Mouse (Mus musculus) bone marrow macrophage, adult 2 months (primary cell): ENCODE results near the gene Prkca. TPM values are rescaled to one million over a fixed set of nuclear protein-coding genes. Genes with fewer than 3 reads are reported as not detected.

Source experiments
- H3K27ac ChIP-seq: 2 replicates; pipeline ENCODE4 v1.5.1; 2012; ENCODE audit warnings: low read depth, low read length; ENCODE audit not compliant: insufficient read depth
- H3K4me1 ChIP-seq: 2 replicates; pipeline ENCODE4 v1.6.1; 2012; ENCODE audit warnings: low read length; ENCODE audit not compliant: control insufficient read depth, insufficient read depth
- H3K4me3 ChIP-seq: 2 replicates; pipeline ENCODE4 v1.5.1; 2012; ENCODE audit warnings: mild to moderate bottlenecking, low read length, moderate library complexity; ENCODE audit not compliant: insufficient read depth
- CTCF ChIP-seq: IDR thresholded peaks from 2 replicates; pipeline ENCODE4 v1.5.1; 2012; ENCODE audit warnings: low read depth, mild to moderate bottlenecking, low read length, moderate library complexity
- POLR2A ChIP-seq: IDR thresholded peaks from 2 replicates; pipeline ENCODE4 v1.6.1; 2012; ENCODE audit warnings: mild to moderate bottlenecking, low read depth, low read length, borderline replicate concordance
- polyA plus RNA-seq: library from polyadenylated mRNA; stranded (reverse); fragments of >200 nt; gene quantifications from 2 replicates; pipeline ENCODE4 v1.2.4, GENCODE M21; 2012; ENCODE audit not compliant: missing spikeins, insufficient read depth, insufficient read length

Prkca gene
- polyA plus RNA-seq, 1 experiment, result 1.0 TPM

GRCm38 (mm10) chr11:108117360-108118050, 226.2 kb downstream of the Prkca start:
- no peak for TF ChIP-seq CTCF
- TF ChIP-seq POLR2A, result no peak
- H3K27ac ChIP-seq, result no peak overlapping the region
- no peak overlapping the region for H3K4me3 ChIP-seq
- no peaks in the 10 kb centered on the region for H3K4me1 ChIP-seq

- TF ChIP-seq CTCF, result no peak
- no peak for TF ChIP-seq POLR2A
- Histone ChIP-seq H3K4me1 (no peaks in the 10 kb centered on the region), H3K27ac (no peak overlapping the region), H3K4me3 (no peak overlapping the region)
These were observed 229.6 kb downstream of the Prkca start for GRCm38 (mm10) chr11:108114091-108114490.

- H3K4me1 ChIP-seq, result no peaks in the 10 kb centered on the region
- TF ChIP-seq CTCF (no peak), POLR2A (no peak)
- no peak overlapping the region for H3K27ac ChIP-seq
- H3K4me3 ChIP-seq, result no peak overlapping the region
These were observed 231.3 kb downstream of the Prkca start for GRCm38 (mm10) chr11:108112437-108112836.

GRCm38 (mm10) chr11:108104085-108104484, 239.6 kb downstream of the Prkca start:
- TF ChIP-seq POLR2A, result no peak
- no peak for TF ChIP-seq CTCF
- no peak overlapping the region for H3K27ac ChIP-seq
- H3K4me1 ChIP-seq, result peaks cover 3% of the 10 kb centered on the region; the same call in 1 of the 2 replicates
- H3K4me3 ChIP-seq, result no peak overlapping the region

- Histone ChIP-seq H3K27ac (no peak overlapping the region), H3K4me1 (peaks cover 3% of the 10 kb centered on the region; the same call in 1 of the 2 replicates), H3K4me3 (no peak overlapping the region)
- TF ChIP-seq CTCF (no peak), POLR2A (no peak)
These were observed 242.3 kb downstream of the Prkca start for GRCm38 (mm10) chr11:108101280-108101950.

- TF ChIP-seq POLR2A (no peak), CTCF (no peak)
- Histone ChIP-seq H3K27ac (no peak overlapping the region), H3K4me1 (no peaks in the 10 kb centered on the region), H3K4me3 (no peak overlapping the region)
These were observed 245.4 kb downstream of the Prkca start for GRCm38 (mm10) chr11:108098306-108098705.

GRCm38 (mm10) chr11:108094796-108095195, 248.9 kb downstream of the Prkca start:
- no peaks in the 10 kb centered on the region for H3K4me1 ChIP-seq
- TF ChIP-seq CTCF (no peak), POLR2A (no peak)
- H3K4me3 ChIP-seq, result no peak overlapping the region
- no peak overlapping the region for H3K27ac ChIP-seq

- TF ChIP-seq CTCF (no peak), POLR2A (no peak)
- Histone ChIP-seq H3K4me1 (no peaks in the 10 kb centered on the region), H3K27ac (no peak overlapping the region), H3K4me3 (no peak overlapping the region)
These were observed 250.5 kb downstream of the Prkca start for GRCm38 (mm10) chr11:108093248-108093647.

- Histone ChIP-seq H3K4me1 (no peaks in the 10 kb centered on the region), H3K27ac (no peak overlapping the region), H3K4me3 (no peak overlapping the region)
- no peak for TF ChIP-seq POLR2A
- TF ChIP-seq CTCF, result no peak
These were observed 252.5 kb downstream of the Prkca start for GRCm38 (mm10) chr11:108091238-108091637.

- Histone ChIP-seq H3K4me3 (no peak overlapping the region), H3K4me1 (no peaks in the 10 kb centered on the region), H3K27ac (no peak overlapping the region)
- TF ChIP-seq CTCF (no peak), POLR2A (no peak)
These were observed 253.0 kb downstream of the Prkca start for GRCm38 (mm10) chr11:108090706-108091105.
